Mouse (Mus musculus) layer of hippocampus, postnatal 14 days (tissue): Measurements from ENCODE around the gene Sh3pxd2b. TPM values are rescaled to one million over a fixed set of nuclear protein-coding genes. Genes with fewer than 3 reads are reported as not detected.

Experiments used
- DNase-seq, 2 experiments: peaks; one replicate each; pipeline ENCODE4 v3.0.0; 2021 to 2022; ENCODE audit warnings: low spot score in 2 of 2, mixed read lengths in 1 of 2
- total RNA-seq, 2 experiments: library from RNA; stranded (reverse); gene quantifications; 2 replicates each; pipeline ENCODE4 v1.2.3; 2021

The Sh3pxd2b gene
- total RNA-seq, 2 experiments from 2014 or later = 18.9 to 22.6 TPM

DNA sequence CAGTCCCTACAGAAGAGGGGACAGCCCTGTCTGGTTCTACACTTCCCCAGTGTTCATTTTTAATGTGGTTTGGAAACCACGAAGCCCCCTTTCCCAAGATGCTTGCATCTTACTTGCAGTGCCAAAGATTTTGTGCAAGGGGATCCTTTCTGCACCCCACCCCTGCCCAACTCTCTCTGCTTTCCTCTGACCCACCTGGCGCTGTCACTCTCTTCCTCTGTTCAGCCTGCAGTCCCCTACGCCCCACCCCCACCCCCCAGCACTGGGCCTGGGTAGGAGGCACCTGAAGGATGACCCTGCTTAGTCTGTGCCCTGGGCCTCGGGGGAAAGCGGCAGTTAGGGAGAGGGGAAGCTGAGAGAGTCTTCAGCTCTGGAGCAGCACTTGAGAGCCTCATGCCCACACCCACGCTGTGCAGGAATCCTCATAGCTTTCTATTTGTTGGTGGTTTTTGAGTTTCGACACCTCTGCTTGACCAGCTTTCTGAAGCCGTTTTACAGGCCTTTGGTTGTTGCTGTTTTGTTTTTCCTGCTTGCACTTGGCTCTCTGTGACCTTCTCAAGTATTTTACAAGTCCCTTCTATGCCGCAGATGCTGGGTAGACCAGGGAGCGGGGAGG is 77.5 kb downstream of the Sh3pxd2b start:
- no peak for DNase-seq

DNA sequence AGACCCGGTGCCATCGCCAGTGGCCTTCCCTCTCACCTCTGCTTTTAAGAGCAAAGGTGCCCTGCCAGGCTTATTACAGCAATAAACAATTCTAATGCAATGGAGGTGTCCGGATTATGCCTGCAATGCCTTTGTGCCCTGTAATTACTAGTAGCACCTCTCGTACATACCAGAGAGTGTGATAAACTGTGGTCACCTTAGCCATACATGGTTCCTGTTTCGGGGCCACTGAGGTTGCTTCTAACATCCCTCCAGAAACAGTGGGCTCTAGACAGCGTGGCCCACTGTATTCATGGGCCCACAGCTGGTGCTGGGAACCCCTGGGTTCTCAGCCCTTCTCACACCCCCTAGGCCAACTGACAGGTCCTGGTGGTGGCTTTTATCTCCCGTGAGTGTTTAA is 79.9 kb downstream of the Sh3pxd2b start:
- no peak for DNase-seq

DNA sequence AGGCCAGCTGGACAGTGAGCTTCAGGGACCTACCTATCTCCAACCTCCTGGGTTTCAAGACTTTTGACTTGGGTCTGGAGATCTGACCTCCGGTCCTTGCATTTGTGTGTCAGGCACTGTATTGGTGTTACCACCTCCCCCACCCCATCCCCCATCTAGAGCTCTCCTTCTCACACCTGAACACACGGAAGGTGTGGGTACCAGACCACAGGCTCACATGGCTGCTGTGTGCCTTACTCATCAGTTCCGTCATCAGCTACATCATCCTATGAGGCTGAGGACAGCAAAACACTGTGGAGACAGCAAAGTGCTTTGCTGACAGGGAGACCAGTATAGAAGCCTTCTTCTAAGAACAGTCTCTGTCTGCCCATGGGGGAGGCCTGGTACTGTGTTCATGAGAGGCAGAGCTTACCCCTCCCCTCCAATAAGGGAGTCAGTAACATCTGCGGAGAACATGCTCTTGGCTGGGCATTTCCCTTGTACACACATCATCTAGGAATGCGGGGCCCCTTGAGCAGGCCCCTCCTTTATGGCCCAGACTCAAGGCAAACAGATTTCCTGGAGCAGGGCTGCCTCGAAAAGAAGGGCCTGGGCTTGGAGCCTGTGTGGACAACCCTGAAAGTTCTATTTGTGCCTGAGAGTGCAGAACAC is 87.9 kb downstream of the Sh3pxd2b start:
- DNase-seq = no peak

DNA sequence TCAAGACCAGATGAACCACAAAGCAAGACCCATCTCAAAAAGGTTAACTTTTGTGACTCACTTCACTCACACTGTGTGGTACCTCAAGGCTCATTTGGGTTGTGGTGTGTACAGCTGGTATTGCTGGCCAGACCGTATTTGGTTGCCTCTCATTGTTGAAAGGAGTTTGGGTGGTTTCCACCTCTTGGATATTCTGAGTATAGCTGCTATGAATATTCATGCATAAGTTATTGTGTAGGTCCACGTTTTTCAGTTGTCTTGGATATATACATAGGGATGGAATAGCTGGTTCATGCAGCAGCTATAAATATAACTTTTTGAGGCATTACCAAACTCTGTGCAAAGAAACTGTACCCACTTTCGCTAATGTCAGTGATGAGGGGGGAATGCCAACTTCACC is 95.0 kb downstream of the Sh3pxd2b start:
- DNase-seq = no peak

DNA sequence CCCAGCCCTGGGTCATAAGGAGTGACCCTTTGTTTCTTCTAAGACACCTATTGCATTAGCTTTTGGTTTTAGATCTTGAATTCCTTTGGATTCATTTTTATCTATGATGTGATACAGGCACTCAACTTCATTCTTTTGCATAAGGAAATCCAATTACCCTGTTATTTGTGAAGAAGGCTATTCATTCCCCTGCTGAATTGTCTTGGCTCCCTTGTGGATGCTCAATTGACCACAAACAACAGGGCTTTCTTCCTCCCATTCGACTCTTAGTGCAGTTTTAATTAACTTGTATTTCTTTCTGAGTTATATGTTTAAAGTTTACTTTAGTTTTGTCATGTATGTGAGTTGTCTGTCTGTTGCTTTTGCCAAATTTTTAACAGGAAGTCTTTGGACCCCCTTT is 96.6 kb downstream of the Sh3pxd2b start:
- no peak for DNase-seq

DNA sequence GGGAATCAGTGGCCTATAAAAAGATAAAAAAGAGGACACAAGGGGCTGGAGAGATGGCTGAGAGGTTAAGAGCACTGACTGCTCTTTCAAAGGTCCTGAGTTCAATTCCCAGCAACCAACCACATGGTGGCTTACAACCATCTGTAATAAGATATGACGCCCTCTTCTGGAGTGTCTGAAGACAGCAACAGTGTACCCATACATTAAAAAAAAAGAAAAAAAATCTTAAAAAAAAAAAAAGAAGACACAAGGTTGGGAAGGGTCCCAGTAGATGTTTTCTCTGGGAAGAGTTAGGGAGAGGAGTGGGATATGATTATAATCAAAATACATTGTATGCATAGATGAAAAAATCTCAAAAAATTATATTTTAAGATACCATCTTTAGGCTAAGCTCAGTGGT is 97.5 kb downstream of the Sh3pxd2b start:
- DNase-seq = no peak

DNA sequence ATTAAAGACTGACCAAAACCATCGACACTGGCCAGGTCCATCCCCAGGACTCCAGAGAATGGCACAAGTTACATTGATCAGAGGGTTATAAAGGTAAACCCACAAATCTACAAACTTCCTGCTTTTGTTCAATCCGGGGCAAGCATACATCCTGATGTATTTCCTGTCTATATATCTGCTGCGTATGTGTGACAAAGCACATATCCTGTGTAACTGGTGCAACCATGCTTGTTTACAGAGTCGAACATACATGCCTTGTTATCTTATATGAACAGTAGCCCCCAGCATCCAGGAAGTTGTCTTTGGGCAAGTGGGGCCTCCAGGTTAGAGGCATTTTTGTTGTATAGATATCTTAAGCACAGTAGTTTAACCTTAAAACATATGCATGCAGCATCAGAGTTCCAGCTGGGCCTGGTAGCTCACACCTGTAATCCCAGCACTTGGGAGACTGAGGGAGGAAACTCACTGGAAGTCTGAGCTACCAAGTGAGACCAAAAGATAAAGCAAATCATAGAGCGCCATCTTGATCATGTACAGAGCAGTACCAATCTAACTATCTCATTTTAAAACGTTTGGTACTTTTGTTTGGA is 98.1 kb downstream of the Sh3pxd2b start:
- no peak for DNase-seq

DNA sequence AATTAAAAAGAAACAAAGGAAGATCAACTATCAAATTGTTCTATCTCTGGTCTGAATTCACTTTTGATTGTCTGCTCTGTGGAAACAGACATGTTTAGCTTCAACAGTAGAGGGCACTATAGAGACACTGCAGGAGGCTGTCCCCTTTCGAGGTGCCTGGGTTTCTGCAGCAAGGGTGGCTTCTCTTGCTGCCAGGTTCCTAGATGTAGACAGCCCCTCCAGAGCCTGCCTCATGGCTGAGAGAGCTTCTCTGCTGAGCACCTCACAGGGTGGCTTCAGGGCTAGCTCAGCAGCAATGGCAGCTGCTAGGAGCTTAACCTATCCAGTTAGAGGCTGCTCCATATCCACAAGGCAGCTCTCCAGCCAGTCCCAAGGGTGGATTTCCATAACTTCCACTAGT is 102.6 kb downstream of the Sh3pxd2b start:
- peak; percentile 31 to 81 for DNase-seq

DNA sequence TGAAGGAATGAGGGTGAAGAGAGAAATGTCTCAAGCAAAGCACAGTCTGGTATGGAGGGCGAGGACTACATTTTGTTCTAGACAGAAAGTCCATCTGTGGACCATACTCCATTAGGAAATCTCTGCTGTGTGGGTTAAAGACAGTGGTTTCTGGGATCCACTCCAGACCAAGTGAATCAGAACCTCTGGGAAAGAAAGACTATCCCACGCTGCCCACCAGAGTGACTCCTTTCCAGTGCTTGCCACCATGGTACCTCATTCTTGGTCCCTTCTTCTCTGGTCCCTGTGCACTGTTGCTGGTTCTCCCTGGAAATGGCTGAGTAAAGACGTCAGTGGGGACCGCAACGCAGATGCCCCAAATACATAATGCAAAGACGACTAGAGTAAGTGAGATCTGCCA is 103.7 kb downstream of the Sh3pxd2b start:
- no peak for DNase-seq

DNA sequence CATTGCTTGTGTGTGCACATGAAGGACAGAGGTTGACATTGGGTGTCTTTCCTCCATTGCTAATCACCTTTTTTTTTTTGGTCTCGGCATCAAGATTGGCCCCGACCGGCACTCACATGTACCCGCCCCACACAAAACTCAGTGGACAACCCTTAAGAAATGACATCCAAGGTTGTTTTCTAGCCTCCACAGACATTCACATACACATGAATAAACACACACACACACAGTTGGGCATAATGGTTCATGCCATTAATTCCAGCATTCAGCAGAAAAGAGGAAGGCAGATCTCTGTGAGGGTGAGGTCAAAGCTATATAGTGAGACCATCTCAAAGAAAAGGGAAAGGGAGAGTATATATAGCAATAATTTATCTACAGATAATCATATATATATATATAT is 105.1 kb downstream of the Sh3pxd2b start:
- no peak for DNase-seq

DNA sequence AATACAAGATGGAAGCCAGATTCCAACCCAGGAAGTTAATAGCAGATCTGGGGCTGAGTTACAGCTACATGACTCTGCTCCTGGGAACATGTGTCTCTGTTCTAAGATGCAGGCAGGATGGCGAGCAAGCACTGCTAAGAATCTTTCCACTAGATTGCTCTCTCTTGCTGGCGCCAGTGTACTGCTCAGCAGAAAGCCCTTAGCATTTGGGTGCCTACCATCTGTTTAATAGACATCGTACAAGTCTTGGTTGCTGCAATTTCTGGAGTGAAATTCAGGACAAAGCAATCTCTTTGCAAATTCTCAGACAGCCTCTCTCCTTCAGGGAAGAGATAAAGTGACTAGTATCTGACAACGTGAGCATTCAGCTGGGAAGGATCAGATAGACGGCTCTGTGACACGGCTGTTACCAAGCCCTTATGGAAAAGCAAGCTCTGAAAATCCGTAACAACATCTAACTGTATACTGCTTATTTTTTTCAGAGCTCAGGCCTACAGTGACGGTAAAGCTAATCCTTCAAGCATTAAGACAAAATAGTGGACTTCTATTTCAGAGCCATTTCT is 105.8 kb downstream of the Sh3pxd2b start:
- peak; percentile 17 to 37 for DNase-seq

DNA sequence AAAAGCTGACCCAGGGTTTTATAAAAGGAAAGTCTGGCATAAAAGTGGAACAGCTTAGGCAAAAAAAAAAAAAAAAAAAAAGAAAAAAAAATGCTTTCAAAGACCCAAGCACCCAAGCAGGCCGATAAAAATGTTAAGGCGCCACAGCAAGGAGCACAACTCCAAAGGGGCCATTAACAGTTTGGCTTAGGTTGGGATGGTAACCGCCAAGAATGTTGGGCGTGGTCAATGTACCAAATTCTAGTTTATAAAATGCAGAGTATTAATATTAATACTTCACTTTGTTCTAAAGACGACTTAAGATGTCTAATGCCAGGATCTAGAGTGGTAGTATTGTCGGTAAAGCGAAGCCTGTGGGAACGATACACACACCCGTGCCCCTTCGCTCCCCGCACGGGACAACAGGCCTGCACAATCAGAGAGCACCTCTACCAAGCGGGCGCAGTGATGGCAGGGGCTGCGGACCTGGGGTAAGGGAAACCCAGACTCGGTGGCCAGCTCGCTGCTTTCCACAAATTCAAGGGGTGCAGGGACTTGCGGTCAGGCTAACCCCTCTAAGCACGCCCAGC is 106.7 kb downstream of the Sh3pxd2b start:
- DNase-seq = no peak

DNA sequence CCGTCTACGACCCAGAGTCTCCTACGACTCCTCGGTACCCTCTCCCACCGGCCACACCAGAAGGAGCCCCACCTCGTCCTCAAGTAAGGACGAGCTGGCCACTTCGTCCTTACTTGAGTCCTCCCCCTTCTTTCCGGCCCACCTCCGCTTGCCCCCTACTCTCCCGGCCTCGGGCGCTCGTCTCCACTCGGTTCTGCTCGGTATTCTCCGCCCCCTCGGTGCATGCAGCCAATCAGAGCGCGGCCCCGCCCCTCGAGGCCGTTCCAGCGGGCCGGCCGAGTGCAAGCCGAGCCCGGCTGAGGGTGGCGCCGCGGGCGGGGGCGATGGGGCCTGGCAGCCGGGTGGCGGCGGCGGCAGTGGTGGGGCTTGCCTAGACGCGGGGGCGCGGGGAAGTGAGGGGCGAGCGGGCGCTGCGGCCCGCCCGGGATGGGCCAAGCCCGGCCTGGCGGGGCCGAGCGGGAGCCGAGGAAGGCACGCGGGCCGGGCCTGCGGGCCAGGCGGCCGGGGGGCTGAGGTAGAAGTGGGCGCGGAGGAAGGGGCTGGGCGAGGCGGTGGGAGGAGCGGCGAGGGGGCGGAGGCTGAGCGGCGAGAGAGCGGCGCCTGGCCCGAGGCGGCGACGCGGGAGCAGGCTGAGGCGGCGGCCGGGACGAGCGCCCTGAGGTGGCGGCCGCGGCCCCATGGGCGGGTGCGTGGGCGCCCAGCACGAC is 107.3 kb downstream of the Sh3pxd2b start, which contains the start of gene Ubtd2:
Gene Ubtd2 (plus strand): TSS at position 571 of the 707 bp plus-strand sequence.
- peak; percentile 96 to 98 for DNase-seq

DNA sequence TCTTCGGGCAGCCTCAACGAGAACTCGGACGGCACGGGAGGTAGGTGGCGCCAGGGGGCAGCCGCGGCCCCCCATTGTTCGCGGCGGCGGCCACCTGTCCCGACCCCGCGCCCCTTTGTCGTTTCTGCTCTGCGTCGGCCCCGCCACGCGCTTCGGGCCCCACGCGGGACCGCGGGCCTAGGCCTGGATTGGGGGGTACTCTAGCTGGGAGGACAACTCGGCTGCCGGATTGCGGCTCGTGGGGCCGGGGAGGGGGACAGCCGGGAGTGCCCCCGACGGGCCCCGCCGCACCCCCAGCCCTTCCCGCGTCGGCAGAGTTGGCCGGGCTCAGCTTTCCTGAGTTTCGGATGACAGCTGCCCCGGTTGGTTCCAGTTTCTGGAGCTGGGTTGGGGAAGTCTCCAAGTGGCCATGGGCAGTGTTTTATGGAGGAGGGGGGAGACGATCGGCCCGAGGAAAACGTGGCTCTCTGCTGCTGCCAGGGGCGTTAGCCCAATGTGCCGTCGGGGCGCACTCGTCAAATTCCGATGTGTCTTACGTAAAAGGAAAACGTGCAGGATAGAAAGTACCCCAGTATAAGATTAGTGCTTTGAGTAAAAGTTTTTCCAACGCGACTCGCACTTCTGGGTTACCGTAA is 108.0 kb downstream of the Sh3pxd2b start:
- peak; percentile 21 to 24 for DNase-seq

DNA sequence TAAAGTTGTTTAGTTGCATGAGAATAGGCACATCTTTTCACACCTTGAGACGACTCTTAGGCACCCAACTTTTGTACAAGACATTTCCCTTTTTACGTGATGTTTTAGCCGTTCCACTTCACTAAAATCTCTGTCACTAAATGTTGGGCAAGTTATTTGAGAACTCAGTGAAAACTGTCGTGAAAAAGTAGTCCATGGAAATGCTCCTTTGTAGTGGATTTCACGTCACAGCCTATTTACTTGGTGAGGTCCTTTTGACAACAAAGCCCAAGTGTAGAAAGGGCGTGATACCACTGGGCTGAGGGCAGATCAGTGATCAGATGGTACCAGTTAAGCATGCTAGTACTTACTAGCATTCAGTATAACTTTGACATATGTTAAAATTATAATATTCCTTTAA is 108.7 kb downstream of the Sh3pxd2b start:
- DNase-seq = no peak

DNA sequence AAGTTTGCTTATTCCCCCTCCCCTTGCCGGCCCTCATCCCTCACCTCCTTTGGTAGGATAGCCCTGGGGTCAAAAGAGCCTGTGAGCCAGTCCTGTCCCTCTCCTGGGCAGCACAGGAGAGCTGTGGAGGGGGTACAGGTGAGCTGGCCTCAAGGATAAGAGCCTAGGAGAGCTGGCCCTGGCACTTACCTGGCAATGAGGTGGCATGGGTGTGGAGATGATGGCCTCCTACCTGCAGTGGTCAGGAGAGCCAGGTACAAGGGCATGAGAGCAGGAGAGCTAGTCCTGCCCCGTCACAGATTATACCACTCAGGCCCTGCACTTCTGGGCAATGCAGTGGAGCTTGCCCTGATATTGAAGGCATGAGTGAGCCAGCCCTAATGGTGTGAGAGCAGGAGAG is 116.7 kb downstream of the Sh3pxd2b start:
- DNase-seq = no peak

DNA sequence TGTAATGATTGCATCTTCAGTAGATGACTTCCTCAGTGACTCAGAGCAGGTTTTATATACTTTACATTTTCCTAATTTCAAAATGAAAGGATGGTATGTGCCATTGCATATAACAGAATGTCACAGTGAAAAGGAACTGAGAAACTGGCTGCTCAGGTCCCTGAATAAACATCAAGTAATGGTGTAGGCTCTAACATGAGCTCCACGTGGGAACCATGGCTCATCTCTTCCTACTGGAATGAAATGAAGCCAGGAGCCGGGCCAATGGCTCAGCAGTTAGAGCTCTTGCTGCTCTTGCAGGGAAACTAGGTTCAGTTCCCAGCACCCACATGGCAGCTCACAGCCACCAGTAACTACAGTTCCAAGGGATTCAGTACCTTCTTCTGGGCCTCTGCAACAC is 124.3 kb downstream of the Sh3pxd2b start:
- no peak for DNase-seq

DNA sequence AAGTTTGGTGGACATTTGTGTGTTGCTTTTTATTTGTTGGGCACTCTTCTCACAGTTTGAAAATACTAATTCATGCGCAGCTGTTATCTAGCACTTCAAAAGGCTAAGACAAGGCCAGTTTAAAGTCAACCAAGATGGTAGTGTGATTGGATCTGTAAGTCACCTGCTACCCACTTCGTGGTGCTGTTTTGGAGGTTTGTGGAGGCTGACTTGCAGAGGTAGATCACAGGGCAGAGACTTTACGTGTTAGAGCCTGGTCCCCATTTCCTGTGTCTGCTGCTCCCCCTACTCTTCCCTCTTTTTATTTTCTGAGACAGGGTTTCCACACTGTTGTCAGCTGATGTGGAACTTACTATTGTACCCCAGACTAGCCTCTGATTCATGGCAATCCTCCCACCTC is 127.1 kb downstream of the Sh3pxd2b start:
- DNase-seq = no peak

DNA sequence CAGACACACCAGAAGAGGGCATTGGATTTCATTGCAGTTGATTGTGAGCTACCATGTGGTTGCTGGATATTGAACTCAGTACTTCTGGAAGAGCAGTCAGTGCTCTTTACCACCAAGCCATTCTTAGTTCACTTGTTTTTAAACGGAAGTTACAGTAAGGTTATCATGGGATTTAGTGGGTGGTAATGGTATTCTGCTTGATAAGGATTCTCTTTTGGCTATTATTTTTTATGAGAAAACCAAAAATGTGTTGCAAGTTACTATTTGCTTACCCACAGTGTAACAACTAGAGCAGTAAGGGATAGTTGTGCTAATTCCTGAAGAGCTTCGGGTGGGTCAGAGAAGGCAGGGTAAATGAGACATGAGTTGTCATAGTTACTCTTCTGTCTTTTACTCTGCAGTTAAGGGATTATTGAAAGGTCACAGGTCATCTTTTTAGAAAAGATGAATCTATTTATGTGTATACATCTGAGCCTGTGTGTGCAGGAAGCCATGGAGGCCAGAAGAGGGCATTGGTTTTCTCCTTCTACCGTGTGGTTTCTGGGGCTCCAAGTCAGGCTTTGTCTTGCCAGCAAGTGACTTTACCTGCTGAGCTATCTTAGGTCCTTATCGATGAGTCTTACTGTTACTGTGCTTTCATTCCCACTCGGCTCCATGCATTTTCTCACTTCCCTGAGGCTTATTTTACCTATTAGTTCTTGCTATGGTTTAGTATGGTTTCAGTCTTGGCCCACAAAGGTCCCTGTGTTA is 128.0 kb downstream of the Sh3pxd2b start:
- DNase-seq = no peak
